Mouse (Mus musculus) CD8-positive naive resting alpha-beta T cell, adult 57 days (primary cell): ENCODE results near the gene Glg1. TPM values are rescaled to one million over a fixed set of nuclear protein-coding genes. Genes with fewer than 3 reads are reported as not detected.

ENCODE experiments used
- total RNA-seq: library from RNA; stranded (reverse); gene quantifications from one replicate; pipeline ENCODE4 v1.2.4, GENCODE M21; 2023

Gene Glg1
- 70.2 TPM for total RNA-seq

GRCm38 (mm10) chr8:111258631-111259407 is at the start of gene Glg1:
Glg1 (minus strand) TSS chr8:111259216.

GRCm38 (mm10) chr8:111299821-111300568 is 41.0 kb upstream of the Glg1 start, which contains the start of gene Rfwd3:
Rfwd3 (minus strand) TSS chr8:111300222.

Other genes starting within 250 kb of the Glg1 start
- 20.9 TPM for gene Ddx19b, start 227.5 kb downstream of the Glg1 start, total RNA-seq
- 43.0 TPM for gene Aars, start 226.1 kb downstream of the Glg1 start, total RNA-seq
- 12.5 TPM for gene Exosc6, start 202.9 kb downstream of the Glg1 start, total RNA-seq
- not detected for gene Clec18a, start 166.8 kb downstream of the Glg1 start, total RNA-seq
- 22.8 TPM for gene Pdpr, start 164.6 kb downstream of the Glg1 start, total RNA-seq
- 25.9 TPM for gene Rfwd3, start 41.0 kb upstream of the Glg1 start, total RNA-seq
- not detected for gene Mlkl, start 79.0 kb upstream of the Glg1 start, total RNA-seq
- gene Fa2h, start 134.6 kb upstream of the Glg1 start, total RNA-seq: not detected